Mouse (Mus musculus) C2C12 (cell line): ENCODE measurements at regions not wholly inside any gene's neighbourhood (a gene's known extent, or its start where the extent isn't known, plus 50 kb on each side); places are given as distances from the start of the nearest gene placed in this dataset.

Experiments used
- H3K27me3 ChIP-seq: one replicate; pipeline ENCODE4 v1.6.1; 2011; ENCODE audit not compliant: control insufficient read depth, insufficient read depth, insufficient read length
- H3K36me3 ChIP-seq: one replicate; pipeline ENCODE4 v1.6.1; 2011; ENCODE audit not compliant: control insufficient read depth, insufficient read depth
- H3K4me3 ChIP-seq: one replicate; pipeline ENCODE4 v1.5.1; 2011; ENCODE audit warnings: mild to moderate bottlenecking, control low read depth; ENCODE audit not compliant: poor library complexity, insufficient read depth, severe bottlenecking
- H3K79me2 ChIP-seq: one replicate; pipeline ENCODE4 v1.6.1; 2011; ENCODE audit not compliant: control insufficient read depth, insufficient read depth
- H3K79me3 ChIP-seq: one replicate; pipeline ENCODE4 v1.6.1; 2011; ENCODE audit warnings: low read depth, control low read depth
- H3ac ChIP-seq: one replicate; pipeline ENCODE3; 2011; ENCODE audit warnings: low read depth; ENCODE audit not compliant: control insufficient read depth, insufficient read length
- CEBPB ChIP-seq: IDR thresholded peaks from one replicate; pipeline ENCODE4 v1.6.1; 2011; ENCODE audit warnings: low read depth, mild to moderate bottlenecking, control low read depth, moderate library complexity
- CTCF ChIP-seq: IDR thresholded peaks from one replicate; pipeline ENCODE4 v1.5.1; 2011; ENCODE audit not compliant: control insufficient read depth, insufficient read depth, insufficient read length
- FOSL1 ChIP-seq: IDR thresholded peaks from one replicate; pipeline ENCODE4 v1.8.0; 2011; ENCODE audit warnings: mild to moderate bottlenecking, low read length; ENCODE audit not compliant: poor library complexity, insufficient read depth, severe bottlenecking
- MAX ChIP-seq: IDR thresholded peaks from one replicate; pipeline ENCODE4 v1.6.1; 2011; ENCODE audit warnings: mild to moderate bottlenecking, control low read depth
- MYOD1 ChIP-seq: IDR thresholded peaks from one replicate; pipeline ENCODE4 v1.6.1; 2011; ENCODE audit warnings: low read depth; ENCODE audit not compliant: control insufficient read depth, insufficient read length
- MYOG ChIP-seq: IDR thresholded peaks from one replicate; pipeline ENCODE4 v1.6.1; 2011; ENCODE audit not compliant: control insufficient read depth, insufficient read length; ENCODE audit errors: extremely low read depth
- USF1 ChIP-seq: IDR thresholded peaks from one replicate; pipeline ENCODE4 v1.6.1; 2011; ENCODE audit warnings: low read depth, mild to moderate bottlenecking, control low read depth, moderate library complexity

- no peaks in the 10 kb centered on the region for H3K27me3 ChIP-seq
- no peak overlapping the region for H3ac ChIP-seq
- H3K4me3 ChIP-seq, result no peak overlapping the region
- no peaks in the 10 kb centered on the region for H3K36me3 ChIP-seq
- H3K79me2 ChIP-seq, result no peaks in the 10 kb centered on the region
- TF ChIP-seq USF1 (no peak), FOSL1 (no peak), MAX (no peak), MYOD1 (no peak), MYOG (no peak), CTCF (no peak), CEBPB (no peak)
- H3K79me3 ChIP-seq, result no peaks in the 10 kb centered on the region
These were observed 115.3 kb downstream of the Adcyap1 start for GRCm38 (mm10) chr17:93314144-93314543.

- Histone ChIP-seq H3K36me3 (no peaks in the 10 kb centered on the region), H3K27me3 (no peaks in the 10 kb centered on the region), H3ac (no peak overlapping the region), H3K79me2 (no peaks in the 10 kb centered on the region), H3K4me3 (peak overlapping the region; percentile 25), H3K79me3 (no peaks in the 10 kb centered on the region)
- TF ChIP-seq MYOG, result no peak
- TF ChIP-seq MAX, result peak; percentile 69
These were observed 122.7 kb downstream of the Adcyap1 start for GRCm38 (mm10) chr17:93321482-93321881.

GRCm38 (mm10) chr17:93337576-93337975 is 138.8 kb downstream of the Adcyap1 start:
- no peaks in the 10 kb centered on the region for H3K36me3 ChIP-seq
- H3K79me3 ChIP-seq, result no peaks in the 10 kb centered on the region
- no peaks in the 10 kb centered on the region for H3K27me3 ChIP-seq
- no peaks in the 10 kb centered on the region for H3K79me2 ChIP-seq
- no peak overlapping the region for H3K4me3 ChIP-seq
- H3ac ChIP-seq, result no peak overlapping the region
- no peak for TF ChIP-seq USF1
- TF ChIP-seq MYOG, result no peak
- no peak for TF ChIP-seq FOSL1
- TF ChIP-seq CTCF, result no peak
- no peak for TF ChIP-seq CEBPB
- TF ChIP-seq MYOD1, result no peak
- no peak for TF ChIP-seq MAX

- Histone ChIP-seq H3K27me3 (no peaks in the 10 kb centered on the region), H3K4me3 (no peak overlapping the region), H3ac (no peak overlapping the region), H3K79me2 (no peaks in the 10 kb centered on the region), H3K79me3 (no peaks in the 10 kb centered on the region), H3K36me3 (no peaks in the 10 kb centered on the region)
- TF ChIP-seq FOSL1 (no peak), MYOD1 (no peak), MYOG (no peak), USF1 (no peak), MAX (no peak)
These were observed 156.4 kb downstream of the Adcyap1 start for GRCm38 (mm10) chr17:93355238-93355637.

- H3K79me3 ChIP-seq, result no peaks in the 10 kb centered on the region
- TF ChIP-seq CTCF, result no peak
- TF ChIP-seq USF1, result no peak
- TF ChIP-seq MYOD1, result no peak
- no peak for TF ChIP-seq CEBPB
- no peak for TF ChIP-seq MYOG
- TF ChIP-seq MAX, result no peak
- no peak for TF ChIP-seq FOSL1
- H3K27me3 ChIP-seq, result no peaks in the 10 kb centered on the region
- H3K4me3 ChIP-seq, result no peak overlapping the region
- H3ac ChIP-seq, result no peak overlapping the region
- H3K79me2 ChIP-seq, result no peaks in the 10 kb centered on the region
- no peaks in the 10 kb centered on the region for H3K36me3 ChIP-seq
These were observed 164.1 kb downstream of the Adcyap1 start for GRCm38 (mm10) chr17:93362926-93363325.

GRCm38 (mm10) chr17:93377453-93378091 is 178.8 kb downstream of the Adcyap1 start:
- H3K79me2 ChIP-seq, result no peaks in the 10 kb centered on the region
- H3ac ChIP-seq, result no peak overlapping the region
- no peaks in the 10 kb centered on the region for H3K79me3 ChIP-seq
- no peaks in the 10 kb centered on the region for H3K36me3 ChIP-seq
- TF ChIP-seq MYOD1, result no peak
- no peak for TF ChIP-seq MAX
- no peak for TF ChIP-seq CEBPB
- no peak for TF ChIP-seq USF1
- TF ChIP-seq FOSL1, result no peak
- TF ChIP-seq CTCF, result no peak
- no peak for TF ChIP-seq MYOG
- H3K27me3 ChIP-seq, result no peaks in the 10 kb centered on the region
- no peak overlapping the region for H3K4me3 ChIP-seq
